Mouse (Mus musculus): ENCODE results near the gene Synj1. TPM values are rescaled to one million over a fixed set of nuclear protein-coding genes. Genes with fewer than 3 reads are reported as not detected.

Gene Synj1
- polyA plus RNA-seq, 1 experiment from 2014 or later: 10.0 TPM

GRCm38 (mm10) chr16:90999827-91000226 is 11.3 kb downstream of the Synj1 start:
- ATAC-seq (replicated peaks; ENCODE audit: low FRiP score, low read depth) (no peak), DNase-seq (ENCODE audit: low spot score) (no peak)
- Histone ChIP-seq H3K9ac (ENCODE audit: low read depth, low read length) (no peak overlapping the region), H3K4me2 (ENCODE audit: low read length) (no peak overlapping the region), H3K4me1 (replicated peaks; ENCODE audit: insufficient read depth, low read length) (0 out of 2 replicates have a peak, but pooled peaks cover 4% of the 10 kb centered on the region), H3K4me3 (replicated peaks; ENCODE audit: low read depth, low read length) (no peak overlapping the region), H3K9me3 (replicated peaks; ENCODE audit: low read length) (no peaks in the 10 kb centered on the region), H3K27me3 (ENCODE audit: insufficient read depth, low read length) (no peaks in the 10 kb centered on the region), H3K27ac (no peak overlapping the region), H3K36me3 (ENCODE audit: insufficient read depth, low read length) (no peaks in the 10 kb centered on the region)
- TF ChIP-seq CTCF (IDR thresholded peaks at IDR 0.05; ENCODE audit: low read depth): no peak
- 78% methylated on average over 4 of the region's 4 CpGs for WGBS

DNA sequence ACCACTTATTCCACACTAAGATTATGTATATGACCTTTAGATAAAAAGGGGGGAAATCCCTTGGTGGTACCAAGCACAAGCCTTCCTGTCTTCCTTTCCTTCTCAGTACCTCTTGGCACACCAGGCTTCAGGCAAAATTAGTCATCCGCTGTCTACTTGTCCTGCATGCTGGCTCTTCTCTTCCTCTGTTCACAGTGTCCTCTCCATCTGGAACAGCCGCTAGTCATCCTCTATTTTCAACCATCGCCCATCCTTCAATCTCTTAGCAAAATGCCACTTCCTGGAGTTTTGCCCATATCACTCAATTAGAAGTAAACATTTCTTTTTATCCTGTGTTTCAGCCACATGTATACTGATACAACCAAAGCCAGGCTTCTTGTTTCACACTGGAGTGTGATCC is 13.3 kb downstream of the Synj1 start:
- ATAC-seq (replicated peaks; ENCODE audit: low FRiP score, low read depth) (no peak), DNase-seq (ENCODE audit: low spot score) (no peak)
- TF ChIP-seq CTCF (IDR thresholded peaks at IDR 0.05; ENCODE audit: low read depth): no peak
- 83% methylated on average over 3 of the region's 3 CpGs for WGBS
- no peaks in the 10 kb centered on the region for H3K36me3 ChIP-seq (ENCODE audit: insufficient read depth, low read length)
- H3K9me3 ChIP-seq (replicated peaks; ENCODE audit: low read length): no peaks in the 10 kb centered on the region
- no peak overlapping the region for H3K27ac ChIP-seq
- 0 out of 2 replicates have a peak, but pooled peaks cover 4% of the 10 kb centered on the region for H3K4me1 ChIP-seq (replicated peaks; ENCODE audit: insufficient read depth, low read length)
- no peak overlapping the region for H3K4me2 ChIP-seq (ENCODE audit: low read length)
- no peak overlapping the region for H3K4me3 ChIP-seq (replicated peaks; ENCODE audit: low read depth, low read length)
- no peak overlapping the region for H3K9ac ChIP-seq (ENCODE audit: low read depth, low read length)
- no peaks in the 10 kb centered on the region for H3K27me3 ChIP-seq (ENCODE audit: insufficient read depth, low read length)

DNA sequence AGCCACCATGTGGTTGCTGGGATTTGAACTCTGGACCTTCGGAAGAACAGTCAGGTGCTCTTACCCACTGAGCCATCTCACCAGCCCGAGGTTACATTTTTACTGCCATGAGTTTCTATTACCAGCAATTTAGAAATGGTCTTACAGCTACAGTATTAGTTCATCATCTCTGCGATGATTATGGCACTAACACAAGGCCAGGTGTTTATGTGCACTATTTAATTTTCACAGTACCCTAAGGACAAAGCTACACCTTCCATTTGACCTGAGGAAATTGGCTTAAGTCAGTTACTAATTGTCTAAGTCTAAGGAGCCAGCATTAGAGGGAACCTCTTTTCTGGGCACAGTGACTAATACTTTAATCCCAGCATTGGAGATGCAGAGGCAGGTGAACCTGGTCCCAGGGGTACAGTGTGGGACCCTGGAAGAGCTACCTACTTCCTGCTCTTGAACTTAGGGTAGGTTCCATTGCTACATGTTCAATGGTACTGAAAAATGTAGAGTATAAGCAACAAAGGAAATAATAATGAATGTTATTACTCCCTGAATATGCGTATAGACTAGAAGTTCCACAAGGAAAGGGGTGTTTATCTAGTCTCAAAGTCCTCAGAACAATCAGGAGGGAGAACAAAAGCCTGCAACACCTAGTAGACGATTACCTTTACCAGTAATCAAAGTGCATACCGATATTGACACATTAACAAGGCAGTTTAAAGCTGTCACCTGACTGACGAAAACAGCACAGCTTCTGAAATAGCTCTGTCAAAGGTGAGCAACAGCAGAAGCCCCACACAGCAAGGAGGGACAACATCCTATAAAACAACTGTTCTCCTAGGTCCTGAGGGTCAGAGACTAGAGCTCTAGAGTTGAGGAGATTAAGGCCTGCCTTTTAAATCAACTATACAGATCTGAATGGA is 14.5 kb downstream of the Synj1 start:
- TF ChIP-seq CTCF (IDR thresholded peaks at IDR 0.05; ENCODE audit: low read depth): no peak
- Histone ChIP-seq H3K27me3 (ENCODE audit: insufficient read depth, low read length) (no peaks in the 10 kb centered on the region), H3K9ac (ENCODE audit: low read depth, low read length) (no peak overlapping the region), H3K27ac (peak overlapping the region; percentile 61; the same call in 1 of the 2 replicates), H3K36me3 (ENCODE audit: insufficient read depth, low read length) (no peaks in the 10 kb centered on the region), H3K4me2 (ENCODE audit: low read length) (no peak overlapping the region), H3K4me3 (replicated peaks; ENCODE audit: low read depth, low read length) (no peak overlapping the region), H3K4me1 (replicated peaks; ENCODE audit: insufficient read depth, low read length) (0 out of 2 replicates have a peak, but pooled peaks cover 4% of the 10 kb centered on the region), H3K9me3 (replicated peaks; ENCODE audit: low read length) (no peaks in the 10 kb centered on the region)
- DNase-seq (ENCODE audit: low spot score) (no peak), ATAC-seq (replicated peaks; ENCODE audit: low FRiP score, low read depth) (no peak)
- WGBS: 69% methylated on average over 7 of the region's 7 CpGs

- 75% methylated on average over 5 of the region's 5 CpGs for WGBS
- DNase-seq (ENCODE audit: low spot score): no peak
Observed at GRCm38 (mm10) chr16:90995498-90995897, 15.6 kb downstream of the Synj1 start.

DNA sequence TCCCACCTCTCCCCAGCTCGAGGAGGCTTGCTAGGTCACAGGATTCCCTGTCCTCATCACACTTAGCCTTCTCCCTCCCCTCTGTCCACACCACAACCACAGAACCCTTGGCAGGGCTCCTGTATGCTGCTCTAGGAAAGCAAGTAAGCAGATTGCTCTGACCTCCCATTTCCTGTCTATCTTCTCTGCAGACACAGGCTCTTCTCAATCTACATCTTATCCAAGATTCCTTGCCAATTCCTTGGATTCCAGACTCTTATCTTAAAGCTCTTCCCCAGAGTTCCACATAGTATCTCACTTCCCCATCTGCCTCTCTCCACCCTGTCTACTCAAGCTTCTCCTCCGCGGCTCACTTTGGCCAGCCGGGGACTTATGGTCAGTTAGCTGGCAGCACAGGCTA is 16.1 kb downstream of the Synj1 start:
- TF ChIP-seq CTCF (IDR thresholded peaks at IDR 0.05; ENCODE audit: low read depth): no peak
- Histone ChIP-seq H3K36me3 (ENCODE audit: insufficient read depth, low read length) (0 out of 2 replicates have a peak, but pooled peaks cover 2% of the 10 kb centered on the region), H3K9me3 (replicated peaks; ENCODE audit: low read length) (no peaks in the 10 kb centered on the region), H3K9ac (ENCODE audit: low read depth, low read length) (no peak overlapping the region), H3K27ac (peak overlapping the region; percentile 21; the same call in 1 of the 2 replicates), H3K4me2 (ENCODE audit: low read length) (no peak overlapping the region), H3K4me3 (replicated peaks; ENCODE audit: low read depth, low read length) (no peak overlapping the region), H3K27me3 (ENCODE audit: insufficient read depth, low read length) (no peaks in the 10 kb centered on the region), H3K4me1 (replicated peaks; ENCODE audit: insufficient read depth, low read length) (0 out of 2 replicates have a peak, but pooled peaks cover 4% of the 10 kb centered on the region)
- WGBS: 46% methylated on average over 4 of the region's 4 CpGs
- peak; percentile 46 for DNase-seq (ENCODE audit: low spot score)
- no peak for ATAC-seq (replicated peaks; ENCODE audit: low FRiP score, low read depth)

More at GRCm38 (mm10) chr16:90995498-90995897, 15.6 kb downstream of the Synj1 start:
- Histone ChIP-seq H3K4me2 (ENCODE audit: low read length) (no peak overlapping the region), H3K27ac (peak overlapping the region; percentile 21; the same call in 1 of the 2 replicates), H3K27me3 (ENCODE audit: insufficient read depth, low read length) (no peaks in the 10 kb centered on the region), H3K36me3 (ENCODE audit: insufficient read depth, low read length) (0 out of 2 replicates have a peak, but pooled peaks cover 2% of the 10 kb centered on the region), H3K4me1 (replicated peaks; ENCODE audit: insufficient read depth, low read length) (0 out of 2 replicates have a peak, but pooled peaks cover 4% of the 10 kb centered on the region), H3K4me3 (replicated peaks; ENCODE audit: low read depth, low read length) (no peak overlapping the region), H3K9ac (ENCODE audit: low read depth, low read length) (no peak overlapping the region), H3K9me3 (replicated peaks; ENCODE audit: low read length) (no peaks in the 10 kb centered on the region)
- no peak for TF ChIP-seq CTCF (IDR thresholded peaks at IDR 0.05; ENCODE audit: low read depth)
- ATAC-seq (replicated peaks; ENCODE audit: low FRiP score, low read depth): no peak

DNA sequence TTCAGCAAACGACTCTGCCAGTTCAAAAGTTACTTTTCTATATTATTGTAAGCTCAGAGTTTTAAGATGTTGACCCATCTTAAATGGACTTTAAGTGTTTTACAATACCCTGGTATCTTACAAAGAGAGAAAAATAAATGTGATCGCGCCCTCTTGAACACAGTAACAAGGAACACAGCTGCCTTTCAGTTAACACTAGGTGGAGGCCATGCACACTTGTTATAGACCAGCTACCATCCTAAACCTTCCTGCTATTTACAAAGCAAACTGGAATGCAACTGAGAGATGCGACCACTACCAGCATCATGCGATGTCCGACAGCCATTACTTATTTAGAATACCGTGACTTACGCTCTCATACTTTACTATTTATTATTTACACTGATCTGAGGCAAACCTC is 21.9 kb downstream of the Synj1 start:
- Histone ChIP-seq H3K27me3 (ENCODE audit: insufficient read depth, low read length) (no peaks in the 10 kb centered on the region), H3K27ac (no peak overlapping the region), H3K4me3 (replicated peaks; ENCODE audit: low read depth, low read length) (no peak overlapping the region), H3K4me1 (replicated peaks; ENCODE audit: insufficient read depth, low read length) (no peaks in the 10 kb centered on the region), H3K4me2 (ENCODE audit: low read length) (no peak overlapping the region), H3K9ac (ENCODE audit: low read depth, low read length) (no peak overlapping the region), H3K9me3 (replicated peaks; ENCODE audit: low read length) (no peaks in the 10 kb centered on the region), H3K36me3 (ENCODE audit: insufficient read depth, low read length) (0 out of 2 replicates have a peak, but pooled peaks cover 2% of the 10 kb centered on the region)
- no peak for TF ChIP-seq CTCF (IDR thresholded peaks at IDR 0.05; ENCODE audit: low read depth)
- DNase-seq (ENCODE audit: low spot score) (no peak), ATAC-seq (replicated peaks; ENCODE audit: low FRiP score, low read depth) (no peak)
- 95% methylated on average over 8 of the region's 8 CpGs for whole genome bisulfite sequencing

Measured in kidney, postnatal 0 days (tissue).